Mouse (Mus musculus): ENCODE data around the gene Cmya5. TPM values are rescaled to one million over a fixed set of nuclear protein-coding genes. Genes with fewer than 3 reads are reported as not detected.
"Not testable (repeated sequence)": the region's sequence is repeated elsewhere in the genome, so short reads cannot be mapped to it uniquely, and the experiment has no call there.

Gene Cmya5
- 0.11 and 0.30 TPM in 2 replicates for polyA plus RNA-seq (2012; rRNA removed)

- DNase-seq (ENCODE audit: low read depth): peak; percentile 88
- TF ChIP-seq CTCF (IDR thresholded peaks at IDR 0.05; ENCODE audit: borderline replicate concordance, extremely low read depth, insufficient read depth, insufficient read length) (no peak; the same call in 1 of the 2 replicates), POLR2A (IDR thresholded peaks at IDR 0.05; ENCODE audit: borderline replicate concordance, extremely low read depth, insufficient read depth, insufficient read length, poor library complexity, severe bottlenecking) (no peak)
These were observed at the start of gene Cmya5 for GRCm38 (mm10) chr13:93144336-93145167. Cmya5 (minus strand) TSS chr13:93144724.

GRCm38 (mm10) chr13:93192646-93193026 lies 48.1 kb upstream of the Cmya5 start:
- TF ChIP-seq CTCF (IDR thresholded peaks at IDR 0.05; ENCODE audit: borderline replicate concordance, extremely low read depth, insufficient read depth, insufficient read length) (no peak), POLR2A (IDR thresholded peaks at IDR 0.05; ENCODE audit: borderline replicate concordance, extremely low read depth, insufficient read depth, insufficient read length, poor library complexity, severe bottlenecking) (no peak)
- DNase-seq (ENCODE audit: low read depth): no peak

- DNase-seq (ENCODE audit: low read depth): peak; percentile 99
- TF ChIP-seq POLR2A (IDR thresholded peaks at IDR 0.05; ENCODE audit: borderline replicate concordance, extremely low read depth, insufficient read depth, insufficient read length, poor library complexity, severe bottlenecking): peak; percentile 93; the same call in 1 of the 2 replicates
- TF ChIP-seq CTCF (IDR thresholded peaks at IDR 0.05; ENCODE audit: borderline replicate concordance, extremely low read depth, insufficient read depth, insufficient read length): 0 out of 2 replicates have a peak, but pooled peaks have one; percentile 5
These were observed 47.5 kb upstream of the Cmya5 start, which contains the start of gene Tent2 for GRCm38 (mm10) chr13:93191831-93192645. Tent2 (minus strand) TSS chr13:93192385.

GRCm38 (mm10) chr13:93189416-93189815 lies 44.9 kb upstream of the Cmya5 start:
- TF ChIP-seq CTCF (IDR thresholded peaks at IDR 0.05; ENCODE audit: borderline replicate concordance, extremely low read depth, insufficient read depth, insufficient read length): no peak
- TF ChIP-seq POLR2A (IDR thresholded peaks at IDR 0.05; ENCODE audit: borderline replicate concordance, extremely low read depth, insufficient read depth, insufficient read length, poor library complexity, severe bottlenecking): no peak
- DNase-seq (ENCODE audit: low read depth): no peak

GRCm38 (mm10) chr13:93188738-93189137 lies 44.2 kb upstream of the Cmya5 start:
- DNase-seq (ENCODE audit: low read depth): no peak
- no peak for TF ChIP-seq POLR2A (IDR thresholded peaks at IDR 0.05; ENCODE audit: borderline replicate concordance, extremely low read depth, insufficient read depth, insufficient read length, poor library complexity, severe bottlenecking)
- no peak for TF ChIP-seq CTCF (IDR thresholded peaks at IDR 0.05; ENCODE audit: borderline replicate concordance, extremely low read depth, insufficient read depth, insufficient read length)

- not testable (repeated sequence) for DNase-seq (ENCODE audit: low read depth)
These were observed 43.3 kb upstream of the Cmya5 start for GRCm38 (mm10) chr13:93187792-93188191.

GRCm38 (mm10) chr13:93180351-93180750 lies 35.8 kb upstream of the Cmya5 start:
- no peak for DNase-seq (ENCODE audit: low read depth)
- TF ChIP-seq POLR2A (IDR thresholded peaks at IDR 0.05; ENCODE audit: borderline replicate concordance, extremely low read depth, insufficient read depth, insufficient read length, poor library complexity, severe bottlenecking) (no peak), CTCF (IDR thresholded peaks at IDR 0.05; ENCODE audit: borderline replicate concordance, extremely low read depth, insufficient read depth, insufficient read length) (no peak)

GRCm38 (mm10) chr13:93179522-93179921 lies 35.0 kb upstream of the Cmya5 start:
- no peak for DNase-seq (ENCODE audit: low read depth)
- TF ChIP-seq POLR2A (IDR thresholded peaks at IDR 0.05; ENCODE audit: borderline replicate concordance, extremely low read depth, insufficient read depth, insufficient read length, poor library complexity, severe bottlenecking): no peak
- no peak for TF ChIP-seq CTCF (IDR thresholded peaks at IDR 0.05; ENCODE audit: borderline replicate concordance, extremely low read depth, insufficient read depth, insufficient read length)

GRCm38 (mm10) chr13:93177571-93177970 lies 33.0 kb upstream of the Cmya5 start:
- TF ChIP-seq CTCF (IDR thresholded peaks at IDR 0.05; ENCODE audit: borderline replicate concordance, extremely low read depth, insufficient read depth, insufficient read length): no peak
- no peak for TF ChIP-seq POLR2A (IDR thresholded peaks at IDR 0.05; ENCODE audit: borderline replicate concordance, extremely low read depth, insufficient read depth, insufficient read length, poor library complexity, severe bottlenecking)
- no peak for DNase-seq (ENCODE audit: low read depth)

GRCm38 (mm10) chr13:93163303-93163702 lies 18.8 kb upstream of the Cmya5 start:
- no peak for DNase-seq (ENCODE audit: low read depth)
- TF ChIP-seq CTCF (IDR thresholded peaks at IDR 0.05; ENCODE audit: borderline replicate concordance, extremely low read depth, insufficient read depth, insufficient read length): no peak

GRCm38 (mm10) chr13:93162456-93162855 lies 17.9 kb upstream of the Cmya5 start:
- no peak for DNase-seq (ENCODE audit: low read depth)
- TF ChIP-seq POLR2A (IDR thresholded peaks at IDR 0.05; ENCODE audit: borderline replicate concordance, extremely low read depth, insufficient read depth, insufficient read length, poor library complexity, severe bottlenecking) (no peak), CTCF (IDR thresholded peaks at IDR 0.05; ENCODE audit: borderline replicate concordance, extremely low read depth, insufficient read depth, insufficient read length) (no peak)
